Mouse (Mus musculus) stomach, embryonic 16.5 days (tissue): Measurements from ENCODE around the gene Smarce1. TPM values are rescaled to one million over a fixed set of nuclear protein-coding genes. Genes with fewer than 3 reads are reported as not detected.

Experiments used
- ATAC-seq: fragments of 200-750 bp; cut with Nextera tagmentation; 2 replicates; pipeline ENCODE4 v1.8.0; 2017; ENCODE audit warnings: moderate number of reproducible peaks, moderate TSS enrichment; ENCODE audit not compliant: insufficient read depth, low FRiP score
- H3K27ac ChIP-seq: fragments of 300-500 bp; sonication (generic); 2 replicates; pipeline ENCODE4 v1.5.1; 2014; ENCODE audit warnings: low read length
- H3K27me3 ChIP-seq: fragments of 300-500 bp; sonication (generic); 2 replicates; pipeline ENCODE4 v1.6.1; 2014; ENCODE audit warnings: low read length, control low read depth, mixed read lengths; ENCODE audit not compliant: control insufficient read depth, insufficient read depth
- H3K36me3 ChIP-seq: fragments of 300-500 bp; sonication (generic); 2 replicates; pipeline ENCODE4 v1.6.1; 2014; ENCODE audit warnings: low read length; ENCODE audit not compliant: control insufficient read depth, insufficient read depth
- H3K4me1 ChIP-seq: fragments of 300-500 bp; sonication (generic); 2 replicates; pipeline ENCODE4 v1.6.1; 2014; ENCODE audit warnings: low read length, control low read depth, mixed read lengths; ENCODE audit not compliant: control insufficient read depth, insufficient read depth
- H3K4me2 ChIP-seq: fragments of 300-500 bp; sonication (generic); 2 replicates; pipeline ENCODE4 v1.6.1; 2014; ENCODE audit warnings: low read depth, low read length, mixed read lengths
- H3K4me3 ChIP-seq: fragments of 300-500 bp; sonication (generic); replicated peaks from 2 replicates; pipeline ENCODE4 v1.5.1; 2014; ENCODE audit warnings: mild to moderate bottlenecking, low read length
- H3K9ac ChIP-seq: fragments of 300-500 bp; sonication (generic); 2 replicates; pipeline ENCODE4 v1.6.1; 2014; ENCODE audit warnings: low read length
- H3K9me3 ChIP-seq: fragments of 300-500 bp; sonication (generic); replicated peaks from 2 replicates; pipeline ENCODE4 v1.6.1; 2016; ENCODE audit warnings: low read length, control low read depth; ENCODE audit not compliant: control insufficient read depth
- WGBS: fragments of 180-500 bp; shearing (Covaris S2); extraction: QIAGEN DNeasy Blood & Tissue Kit; methylation state at CpG from one replicate; pipeline ENCODE4 v1.1.7; 2014; 5-methylcytosine and 5-hydroxymethylcytosine counted together
- polyA plus RNA-seq: library from polyadenylated mRNA; unstranded; fragments of >200 nt; fragmentation: Nextera tagmentation; extraction: Ambion mirVana; gene quantifications from 2 replicates; pipeline ENCODE4 v1.2.1, GENCODE M21; 2015

Gene Smarce1
- polyA plus RNA-seq, 1 experiment from 2014 or later: 177 TPM

- Histone ChIP-seq H3K4me2 (no peak overlapping the region), H3K9ac (no peak overlapping the region), H3K27me3 (no peaks in the 10 kb centered on the region), H3K27ac (no peak overlapping the region), H3K4me3 (no peak overlapping the region), H3K36me3 (no peaks in the 10 kb centered on the region), H3K9me3 (no peaks in the 10 kb centered on the region), H3K4me1 (no peaks in the 10 kb centered on the region)
- ATAC-seq: no peak
- 72% methylated on average over 2 of the region's 2 CpGs for WGBS
Measured at GRCm38 (mm10) chr11:99186836-99187235, 44.0 kb downstream of the Smarce1 start.

- Histone ChIP-seq H3K27me3 (no peaks in the 10 kb centered on the region), H3K4me1 (no peaks in the 10 kb centered on the region), H3K9ac (no peak overlapping the region), H3K27ac (no peak overlapping the region), H3K36me3 (no peaks in the 10 kb centered on the region), H3K4me3 (no peak overlapping the region), H3K9me3 (no peaks in the 10 kb centered on the region), H3K4me2 (no peak overlapping the region)
- no peak for ATAC-seq
- 62% methylated on average over 11 of the region's 11 CpGs for WGBS
Measured at GRCm38 (mm10) chr11:99182575-99182974, 48.2 kb downstream of the Smarce1 start.

GRCm38 (mm10) chr11:99180071-99180470, 50.7 kb downstream of the Smarce1 start:
- ATAC-seq: no peak
- Histone ChIP-seq H3K27ac (no peak overlapping the region), H3K27me3 (no peaks in the 10 kb centered on the region), H3K4me2 (no peak overlapping the region), H3K36me3 (no peaks in the 10 kb centered on the region), H3K4me1 (no peaks in the 10 kb centered on the region), H3K4me3 (no peak overlapping the region), H3K9ac (no peak overlapping the region), H3K9me3 (no peaks in the 10 kb centered on the region)
- 88% methylated on average over 5 of the region's 5 CpGs for WGBS

- ATAC-seq: no peak
- 51% methylated on average over 2 of the region's 3 CpGs for WGBS
Measured at GRCm38 (mm10) chr11:99177925-99178198, 53.0 kb downstream of the Smarce1 start.

GRCm38 (mm10) chr11:99177054-99177924, 53.5 kb downstream of the Smarce1 start:
- 63% methylated on average over 5 of the region's 5 CpGs for WGBS
- H3K4me1 ChIP-seq: no peaks in the 10 kb centered on the region
- no peak overlapping the region for H3K27ac ChIP-seq

More at GRCm38 (mm10) chr11:99177925-99178198, 53.0 kb downstream of the Smarce1 start:
- no peaks in the 10 kb centered on the region for H3K36me3 ChIP-seq
- H3K27ac ChIP-seq: no peak overlapping the region
- no peaks in the 10 kb centered on the region for H3K4me1 ChIP-seq
- H3K9me3 ChIP-seq: no peaks in the 10 kb centered on the region
- no peak overlapping the region for H3K9ac ChIP-seq
- H3K27me3 ChIP-seq: no peaks in the 10 kb centered on the region
- no peak overlapping the region for H3K4me3 ChIP-seq
- H3K4me2 ChIP-seq: no peak overlapping the region

GRCm38 (mm10) chr11:99172002-99172401, 58.8 kb downstream of the Smarce1 start:
- no peak overlapping the region for H3K4me2 ChIP-seq
- WGBS: 80% methylated on average over 4 of the region's 4 CpGs
- no peak overlapping the region for H3K27ac ChIP-seq
- no peak overlapping the region for H3K9ac ChIP-seq
- no peak for ATAC-seq
- no peak overlapping the region for H3K4me3 ChIP-seq
- no peaks in the 10 kb centered on the region for H3K9me3 ChIP-seq
- H3K36me3 ChIP-seq: no peaks in the 10 kb centered on the region
- H3K27me3 ChIP-seq: no peaks in the 10 kb centered on the region
- H3K4me1 ChIP-seq: no peaks in the 10 kb centered on the region

More at GRCm38 (mm10) chr11:99177054-99177924, 53.5 kb downstream of the Smarce1 start:
- no peak overlapping the region for H3K4me2 ChIP-seq
- no peak overlapping the region for H3K9ac ChIP-seq
- no peaks in the 10 kb centered on the region for H3K27me3 ChIP-seq
- ATAC-seq: no peak
- H3K4me3 ChIP-seq: no peak overlapping the region
- no peaks in the 10 kb centered on the region for H3K9me3 ChIP-seq
- no peaks in the 10 kb centered on the region for H3K36me3 ChIP-seq

- WGBS: 67% methylated on average over 2 of the region's 2 CpGs
- H3K4me2 ChIP-seq: no peak overlapping the region
- H3K9me3 ChIP-seq: no peaks in the 10 kb centered on the region
Measured at GRCm38 (mm10) chr11:99171442-99171841, 59.4 kb downstream of the Smarce1 start.

GRCm38 (mm10) chr11:99170547-99171267, 60.1 kb downstream of the Smarce1 start:
- Histone ChIP-seq H3K9me3 (no peaks in the 10 kb centered on the region), H3K4me3 (no peak overlapping the region), H3K27ac (no peak overlapping the region), H3K4me1 (no peaks in the 10 kb centered on the region), H3K36me3 (no peaks in the 10 kb centered on the region), H3K27me3 (no peaks in the 10 kb centered on the region), H3K9ac (0 out of 2 replicates have a peak overlapping the region, but pooled peaks have one; percentile 5), H3K4me2 (no peak overlapping the region)
- 61% methylated on average over 12 of the region's 12 CpGs for WGBS
- ATAC-seq: no peak

More at GRCm38 (mm10) chr11:99171442-99171841, 59.4 kb downstream of the Smarce1 start:
- Histone ChIP-seq H3K36me3 (no peaks in the 10 kb centered on the region), H3K4me3 (no peak overlapping the region), H3K4me1 (no peaks in the 10 kb centered on the region), H3K27me3 (no peaks in the 10 kb centered on the region), H3K9ac (no peak overlapping the region), H3K27ac (no peak overlapping the region)
- no peak for ATAC-seq

GRCm38 (mm10) chr11:99170005-99170404, 60.8 kb downstream of the Smarce1 start:
- H3K9me3 ChIP-seq: no peaks in the 10 kb centered on the region
- H3K9ac ChIP-seq: no peak overlapping the region
- no peaks in the 10 kb centered on the region for H3K27me3 ChIP-seq
- no peaks in the 10 kb centered on the region for H3K4me1 ChIP-seq
- H3K4me3 ChIP-seq: no peak overlapping the region
- no peak overlapping the region for H3K27ac ChIP-seq
- H3K36me3 ChIP-seq: no peaks in the 10 kb centered on the region
- ATAC-seq: no peak
- 86% methylated on average over 6 of the region's 6 CpGs for WGBS
- no peak overlapping the region for H3K4me2 ChIP-seq
